Mouse (Mus musculus) ES-Bruce4 (cell line): Measurements from ENCODE around the gene Cyth2. TPM values are rescaled to one million over a fixed set of nuclear protein-coding genes. Genes with fewer than 3 reads are reported as not detected.

Experiments
- H3K27ac ChIP-seq: 2 replicates; pipeline ENCODE4 v1.5.1; 2012; ENCODE audit warnings: low read length, inconsistent platforms; ENCODE audit not compliant: insufficient read depth
- H3K27me3 ChIP-seq: 2 replicates; pipeline ENCODE4 v1.6.1; 2012; ENCODE audit warnings: mild to moderate bottlenecking, low read length, inconsistent platforms; ENCODE audit not compliant: control insufficient read depth, poor library complexity, insufficient read depth, severe bottlenecking
- H3K36me3 ChIP-seq: 2 replicates; pipeline ENCODE4 v1.6.1; 2012; ENCODE audit warnings: inconsistent platforms, mild to moderate bottlenecking, low read length, moderate library complexity; ENCODE audit not compliant: control insufficient read depth, poor library complexity, insufficient read depth, severe bottlenecking
- H3K4me1 ChIP-seq: one replicate; pipeline ENCODE4 v1.8.1; 2011; ENCODE audit warnings: low read length; ENCODE audit not compliant: control insufficient read depth, insufficient read depth
- H3K4me3 ChIP-seq: 2 replicates; pipeline ENCODE4 v1.5.1; 2011; ENCODE audit warnings: low read depth, mild to moderate bottlenecking, low read length
- H3K9ac ChIP-seq: 2 replicates; pipeline ENCODE4 v1.6.1; 2012; ENCODE audit warnings: low read depth, mild to moderate bottlenecking, inconsistent platforms; ENCODE audit not compliant: poor library complexity, severe bottlenecking
- H3K9me3 ChIP-seq: replicated peaks from 2 replicates; pipeline ENCODE4 v1.6.1; 2012; ENCODE audit warnings: mild to moderate bottlenecking, low read length, inconsistent platforms; ENCODE audit not compliant: control insufficient read depth, poor library complexity, insufficient read depth, severe bottlenecking
- CTCF ChIP-seq: IDR thresholded peaks from one replicate; pipeline ENCODE4 v1.8.1; 2011; ENCODE audit warnings: low read depth, low read length
- EP300 ChIP-seq: IDR thresholded peaks from 2 replicates; pipeline ENCODE4 v1.6.1; 2011; ENCODE audit warnings: low read depth, low read length; ENCODE audit not compliant: insufficient read depth
- POLR2A ChIP-seq: IDR thresholded peaks from one replicate; pipeline ENCODE4 v1.8.1; 2011; ENCODE audit warnings: low read length; ENCODE audit not compliant: insufficient read depth
- polyA plus RNA-seq: library from polyadenylated mRNA; stranded (reverse); fragments of >200 nt; gene quantifications from 2 replicates; pipeline ENCODE4 v1.2.4, GENCODE M21; 2011; ENCODE audit warnings: low read depth; ENCODE audit not compliant: missing spikeins, insufficient read depth, insufficient read length

Cyth2 gene
- polyA plus RNA-seq, 1 experiment = 75.8 TPM

DNA sequence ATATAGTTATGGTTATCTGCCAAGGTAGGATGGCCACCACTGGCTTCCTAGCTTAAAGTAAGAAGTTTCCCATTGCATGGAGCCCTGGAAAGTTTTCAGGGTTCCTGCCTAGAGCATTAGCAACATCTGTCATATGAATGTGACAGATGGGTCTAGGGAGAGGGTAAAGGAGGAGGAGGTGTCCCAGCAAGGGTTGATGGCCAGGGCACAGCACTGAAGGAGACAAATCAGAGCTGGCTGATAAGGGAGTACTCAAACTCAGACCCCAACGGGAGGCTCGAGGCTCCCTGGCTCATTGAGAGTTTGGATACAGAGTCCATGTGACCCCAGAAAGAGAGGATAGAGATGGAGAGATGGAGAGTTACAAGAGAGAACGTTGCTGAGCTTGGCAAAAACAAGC lies 36.3 kb upstream of the Cyth2 start:
- no peak overlapping the region for H3K4me3 ChIP-seq
- H3K4me1 ChIP-seq = no peaks in the 10 kb centered on the region
- no peak overlapping the region for H3K27ac ChIP-seq
- TF ChIP-seq POLR2A (no peak), EP300 (no peak), CTCF (no peak)
- no peaks in the 10 kb centered on the region for H3K27me3 ChIP-seq
- no peaks in the 10 kb centered on the region for H3K9me3 ChIP-seq
- no peaks in the 10 kb centered on the region for H3K36me3 ChIP-seq
- H3K9ac ChIP-seq = no peak overlapping the region

DNA sequence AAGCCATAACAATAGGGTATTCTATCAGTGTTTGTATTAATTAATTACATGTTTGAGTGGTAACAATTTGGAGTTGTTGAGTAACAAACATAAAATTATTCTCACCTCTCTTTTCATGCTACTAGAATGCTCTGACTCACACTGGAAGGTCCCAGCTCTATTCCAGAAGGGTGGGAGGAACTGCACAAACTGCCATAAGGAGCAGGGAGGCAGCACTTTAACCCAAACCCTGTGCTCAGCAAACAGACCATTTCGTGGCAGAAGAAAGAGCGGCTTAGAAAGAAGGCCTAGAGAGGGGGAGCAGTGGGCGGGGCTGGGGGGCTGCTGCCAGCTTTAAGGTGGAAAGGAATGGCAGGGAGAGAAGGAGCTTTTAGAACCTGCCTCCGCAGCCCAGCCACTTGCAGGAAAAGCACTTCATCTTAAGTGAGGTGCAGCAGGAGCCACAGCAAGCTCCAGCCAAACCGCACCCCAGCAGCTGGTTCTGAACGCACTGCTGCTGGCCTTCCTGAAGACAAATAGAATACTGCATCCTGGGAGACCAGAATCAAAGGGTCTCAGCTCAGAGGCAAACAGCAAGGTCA lies 34.2 kb upstream of the Cyth2 start:
- Histone ChIP-seq H3K36me3 (no peaks in the 10 kb centered on the region), H3K9ac (no peak overlapping the region), H3K4me1 (no peaks in the 10 kb centered on the region), H3K27ac (no peak overlapping the region), H3K4me3 (no peak overlapping the region), H3K27me3 (no peaks in the 10 kb centered on the region), H3K9me3 (no peaks in the 10 kb centered on the region)
- TF ChIP-seq EP300 (no peak), CTCF (no peak), POLR2A (no peak)

DNA sequence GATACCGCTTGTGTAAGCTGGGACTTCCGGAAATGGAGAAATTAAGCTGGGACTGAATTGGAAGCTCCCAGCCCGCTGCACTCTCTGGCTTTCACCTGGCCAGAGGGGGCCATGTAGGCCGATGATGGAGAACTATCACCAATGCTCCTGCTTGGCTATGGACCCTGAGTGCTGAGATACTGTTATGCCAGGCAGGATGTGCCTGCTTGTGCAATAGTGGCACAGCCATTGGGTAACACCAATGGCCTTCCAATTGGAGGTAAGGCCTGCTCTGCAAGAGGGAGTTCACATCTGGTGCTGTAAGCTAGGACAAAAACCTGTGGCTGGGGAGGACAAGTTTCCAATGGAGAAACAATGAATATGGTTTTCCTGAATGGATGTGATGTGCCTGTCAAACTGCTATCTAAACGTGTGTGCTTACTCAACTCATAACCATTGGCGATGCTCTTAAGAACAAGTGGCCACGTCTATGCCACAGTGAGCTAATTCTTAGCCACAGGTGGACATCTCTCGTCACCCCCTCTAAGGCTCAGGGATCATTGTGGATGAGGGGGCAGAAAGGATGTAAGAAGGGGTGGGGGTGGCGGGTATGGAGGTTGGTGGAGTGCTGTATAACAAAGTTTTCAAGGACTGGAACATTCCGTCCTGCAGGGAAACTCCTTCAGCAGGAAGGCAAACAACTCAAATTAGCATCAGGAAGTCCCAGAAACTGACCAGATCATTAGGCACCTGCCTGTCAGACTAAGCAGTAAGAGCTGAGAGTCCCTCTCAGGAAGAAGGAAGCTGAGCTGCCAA lies 28.8 kb upstream of the Cyth2 start:
- no peak for TF ChIP-seq POLR2A
- TF ChIP-seq EP300 = no peak
- no peak for TF ChIP-seq CTCF
- no peaks in the 10 kb centered on the region for H3K27me3 ChIP-seq

DNA sequence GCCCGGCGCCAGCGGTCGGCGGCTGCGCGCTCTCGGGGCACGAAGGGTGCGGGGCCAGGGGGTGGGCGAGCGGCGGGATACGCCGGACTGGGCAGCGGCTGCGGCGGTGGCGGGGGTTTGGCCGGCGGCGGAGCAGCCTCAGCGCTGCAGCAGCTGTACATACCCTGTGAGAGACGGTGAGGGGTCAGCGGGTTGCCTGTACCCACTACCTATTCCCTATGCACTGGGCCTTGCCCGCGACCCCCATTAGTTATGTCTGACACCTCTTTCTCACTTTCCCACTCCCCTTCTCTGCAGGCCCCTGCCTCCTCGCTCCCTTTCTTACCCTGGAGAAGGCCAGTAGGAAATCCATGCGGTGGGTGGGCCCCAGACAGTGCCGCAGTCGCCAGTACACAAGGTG lies 19.5 kb upstream of the Cyth2 start:
- no peak overlapping the region for H3K27ac ChIP-seq
- no peaks in the 10 kb centered on the region for H3K9me3 ChIP-seq
- peak overlapping the region; percentile 72 for H3K4me3 ChIP-seq
- H3K4me1 ChIP-seq = no peaks in the 10 kb centered on the region
- no peak for TF ChIP-seq CTCF
- TF ChIP-seq EP300 = no peak
- TF ChIP-seq POLR2A = no peak
- H3K9ac ChIP-seq = peak overlapping the region; percentile 83
- H3K36me3 ChIP-seq = peaks cover 3% of the 10 kb centered on the region; the same call in 1 of the 2 replicates
- H3K27me3 ChIP-seq = peaks cover 14% of the 10 kb centered on the region

More for the DNA sequence above, 28.8 kb upstream of the Cyth2 start:
- no peak overlapping the region for H3K4me3 ChIP-seq
- H3K27ac ChIP-seq = no peak overlapping the region
- H3K36me3 ChIP-seq = no peaks in the 10 kb centered on the region
- H3K9ac ChIP-seq = no peak overlapping the region
- no peaks in the 10 kb centered on the region for H3K9me3 ChIP-seq
- no peaks in the 10 kb centered on the region for H3K4me1 ChIP-seq

DNA sequence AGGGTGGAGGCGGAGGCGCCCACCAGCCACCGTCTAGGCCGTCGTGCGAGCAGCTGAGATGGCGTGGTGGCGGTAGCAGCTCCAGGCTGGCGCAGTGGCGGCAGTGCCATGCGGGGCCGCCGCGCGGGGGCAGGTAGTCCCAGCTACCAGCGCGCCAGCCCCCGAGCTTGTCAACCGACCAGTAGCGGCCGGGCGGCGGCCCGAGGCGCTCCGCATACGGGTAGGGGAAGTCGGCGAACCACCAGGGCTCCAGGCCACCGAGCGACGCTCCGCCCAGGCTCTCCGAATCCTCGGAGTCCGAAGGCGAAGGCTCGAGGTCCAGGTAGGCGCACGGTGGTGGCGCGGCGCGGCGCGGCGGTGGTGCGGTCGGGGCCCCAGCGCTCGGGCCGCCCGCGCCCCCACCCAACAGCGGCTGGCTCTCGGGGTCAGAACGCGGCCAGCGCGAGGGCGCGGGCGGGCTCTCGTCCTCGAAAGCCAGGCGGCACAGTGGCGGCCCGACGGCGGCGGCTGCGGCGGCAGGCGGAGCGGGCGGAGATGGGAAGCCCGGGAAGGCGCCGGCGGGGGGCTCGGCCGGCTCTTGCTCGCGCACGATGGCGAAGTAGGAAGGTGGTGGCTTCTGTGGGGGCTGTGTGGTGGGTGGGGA lies 18.9 kb upstream of the Cyth2 start:
- TF ChIP-seq POLR2A (no peak), CTCF (no peak), EP300 (no peak)
- no peaks in the 10 kb centered on the region for H3K4me1 ChIP-seq
- H3K27ac ChIP-seq = no peak overlapping the region
- H3K4me3 ChIP-seq = peak overlapping the region; percentile 72
- H3K9me3 ChIP-seq = no peaks in the 10 kb centered on the region
- H3K36me3 ChIP-seq = peaks cover 9% of the 10 kb centered on the region
- H3K27me3 ChIP-seq = peaks cover 14% of the 10 kb centered on the region
- H3K9ac ChIP-seq = peak overlapping the region; percentile 83

DNA sequence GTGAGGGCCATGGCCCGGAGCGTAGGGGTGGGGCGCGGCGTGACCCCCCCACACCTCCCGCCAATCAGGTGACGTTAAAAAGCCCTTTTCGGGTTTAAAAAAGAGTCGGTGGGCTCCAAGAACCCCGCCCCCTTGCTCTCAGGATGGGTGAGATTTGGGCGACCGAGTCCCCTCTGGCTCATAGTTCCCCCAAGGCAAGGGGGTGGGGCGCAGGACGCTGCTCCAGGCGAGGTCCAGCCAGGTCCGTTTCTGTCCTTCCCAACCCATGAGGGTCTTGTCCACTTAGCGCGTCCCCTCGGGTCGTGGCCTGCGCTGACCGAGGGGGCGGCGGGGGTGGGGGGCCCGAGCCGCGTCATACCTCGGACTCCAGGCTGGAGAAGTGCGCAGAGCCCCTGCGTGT lies 18.0 kb upstream of the Cyth2 start:
- Histone ChIP-seq H3K27ac (no peak overlapping the region), H3K9ac (peak overlapping the region; percentile 83), H3K36me3 (peaks cover 17% of the 10 kb centered on the region), H3K4me3 (peak overlapping the region; percentile 72), H3K9me3 (no peaks in the 10 kb centered on the region), H3K4me1 (no peaks in the 10 kb centered on the region), H3K27me3 (peaks cover 14% of the 10 kb centered on the region)
- no peak for TF ChIP-seq CTCF
